Mouse (Mus musculus): ENCODE results near the gene Gm45785. TPM values are rescaled to one million over a fixed set of nuclear protein-coding genes. Genes with fewer than 3 reads are reported as not detected.
"Not testable (repeated sequence)": the region's sequence is repeated elsewhere in the genome, so short reads cannot be mapped to it uniquely, and the experiment has no call there.

Gene Gm45785
- polyA plus RNA-seq (2011; ENCODE audit: insufficient read length, low read depth, missing spikeins), result not detected in 2 replicates

DNA sequence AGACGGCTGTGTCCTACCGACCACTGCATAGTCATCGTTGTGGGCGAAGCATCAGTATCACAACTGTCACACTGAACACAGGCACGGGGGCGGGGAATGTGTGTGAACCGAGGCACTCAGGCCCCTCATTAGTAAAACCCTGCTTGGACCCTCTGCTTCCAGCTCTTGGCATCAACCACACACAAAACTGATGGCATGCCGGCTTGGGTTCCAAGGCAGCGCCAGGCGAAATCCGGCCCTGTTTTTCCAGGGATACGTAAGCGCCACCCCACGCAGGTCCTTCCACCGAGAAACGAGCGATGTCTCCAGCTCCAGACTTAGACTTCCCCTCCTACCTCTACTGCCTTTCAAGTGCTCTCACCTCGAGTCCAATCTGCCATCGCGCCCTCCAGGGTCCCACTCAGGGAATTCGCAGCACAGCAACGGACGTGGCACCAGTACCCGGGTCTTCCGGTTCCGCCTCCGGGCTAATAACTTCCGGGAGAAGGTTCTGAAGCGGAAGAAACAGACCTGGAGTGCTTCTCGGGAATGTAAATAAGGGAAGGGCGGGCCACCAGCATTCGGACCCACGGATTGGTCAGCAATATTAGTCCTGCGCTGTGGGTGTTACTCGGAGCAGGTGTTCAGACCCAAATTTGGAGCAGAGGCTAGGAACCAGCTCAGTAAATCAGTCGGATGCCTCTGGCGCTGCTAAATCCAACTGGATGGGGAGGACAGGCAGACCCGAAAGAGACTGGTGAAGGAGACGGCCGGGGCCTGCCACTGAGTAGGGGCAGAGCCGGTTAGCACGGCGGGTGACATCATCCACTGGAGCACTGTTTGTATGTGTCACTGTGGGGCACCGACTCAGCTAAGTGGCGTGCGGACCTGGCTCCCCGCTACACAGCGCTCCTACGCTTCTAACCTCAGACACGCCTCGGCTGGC is at the start of gene Gm45785:
Gm45785 (minus strand) TSS at position 472 of the 925 bp plus-strand sequence.
- Histone ChIP-seq H3K4me1 (ENCODE audit: control insufficient read depth, insufficient read depth, low read length) (0 out of 2 replicates have a peak, but pooled peaks cover 4% of the 10 kb centered on the region), H3K4me3 (ENCODE audit: insufficient read depth, low read length) (peak within 1 kb of the TSS; percentile 80), H3K27ac (ENCODE audit: insufficient read depth, low read length) (peak within 1 kb of the TSS; percentile 78)
- TF ChIP-seq POLR2A (IDR thresholded peaks at IDR 0.05; ENCODE audit: low read depth, low read length) (peak; percentile 80), CTCF (IDR thresholded peaks at IDR 0.05; ENCODE audit: borderline replicate concordance, insufficient read depth, low read length) (no peak)

- no peak overlapping the region for H3K27ac ChIP-seq (ENCODE audit: insufficient read depth, low read length)
- TF ChIP-seq POLR2A (IDR thresholded peaks at IDR 0.05; ENCODE audit: low read depth, low read length) (no peak), CTCF (IDR thresholded peaks at IDR 0.05; ENCODE audit: borderline replicate concordance, insufficient read depth, low read length) (no peak)
- no peaks in the 10 kb centered on the region for H3K4me1 ChIP-seq (ENCODE audit: control insufficient read depth, insufficient read depth, low read length)
- H3K4me3 ChIP-seq (ENCODE audit: insufficient read depth, low read length), result no peak overlapping the region
These were observed 49.5 kb upstream of the Gm45785 start for GRCm38 (mm10) chr7:140905642-140906081.

DNA sequence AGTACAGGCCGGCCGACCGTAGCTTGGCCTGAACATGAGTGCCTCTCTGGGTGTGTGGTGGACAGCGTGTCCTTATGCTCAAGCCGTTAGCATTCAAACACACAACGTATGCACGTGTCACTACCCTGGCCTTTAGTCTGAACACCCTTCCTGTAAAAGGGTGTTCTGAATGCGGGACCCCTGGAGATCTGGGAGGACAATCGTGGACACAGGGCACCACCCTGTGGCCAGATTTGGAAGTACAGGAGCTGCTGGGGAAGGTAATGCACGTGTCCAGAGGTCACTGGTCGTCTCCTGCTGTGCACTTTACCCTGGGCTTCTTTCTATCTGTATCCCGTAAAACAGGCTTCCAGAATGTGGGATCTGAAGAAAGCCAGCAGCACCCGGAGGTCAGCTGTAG is 47.1 kb upstream of the Gm45785 start:
- H3K4me1 ChIP-seq (ENCODE audit: control insufficient read depth, insufficient read depth, low read length), result no peaks in the 10 kb centered on the region
- no peak overlapping the region for H3K27ac ChIP-seq (ENCODE audit: insufficient read depth, low read length)
- TF ChIP-seq CTCF (IDR thresholded peaks at IDR 0.05; ENCODE audit: borderline replicate concordance, insufficient read depth, low read length) (peak; percentile 85), POLR2A (IDR thresholded peaks at IDR 0.05; ENCODE audit: low read depth, low read length) (no peak)
- no peak overlapping the region for H3K4me3 ChIP-seq (ENCODE audit: insufficient read depth, low read length)

GRCm38 (mm10) chr7:140902036-140902875 is 46.1 kb upstream of the Gm45785 start:
- no peak overlapping the region for H3K4me3 ChIP-seq (ENCODE audit: insufficient read depth, low read length)
- TF ChIP-seq CTCF (IDR thresholded peaks at IDR 0.05; ENCODE audit: borderline replicate concordance, insufficient read depth, low read length) (no peak), POLR2A (IDR thresholded peaks at IDR 0.05; ENCODE audit: low read depth, low read length) (no peak)
- H3K4me1 ChIP-seq (ENCODE audit: control insufficient read depth, insufficient read depth, low read length), result no peaks in the 10 kb centered on the region
- H3K27ac ChIP-seq (ENCODE audit: insufficient read depth, low read length), result no peak overlapping the region

GRCm38 (mm10) chr7:140900220-140900619 is 44.1 kb upstream of the Gm45785 start, which contains the start of gene Cox8b:
Gene Cox8b (minus strand): TSS chr7:140900446.
- TF ChIP-seq CTCF (IDR thresholded peaks at IDR 0.05; ENCODE audit: borderline replicate concordance, insufficient read depth, low read length), result no peak
- no peak for TF ChIP-seq POLR2A (IDR thresholded peaks at IDR 0.05; ENCODE audit: low read depth, low read length)
- no peak within 1 kb of the TSS for H3K4me3 ChIP-seq (ENCODE audit: insufficient read depth, low read length)
- H3K27ac ChIP-seq (ENCODE audit: insufficient read depth, low read length), result no peak within 1 kb of the TSS
- no peaks in the 10 kb centered on the region for H3K4me1 ChIP-seq (ENCODE audit: control insufficient read depth, insufficient read depth, low read length)

DNA sequence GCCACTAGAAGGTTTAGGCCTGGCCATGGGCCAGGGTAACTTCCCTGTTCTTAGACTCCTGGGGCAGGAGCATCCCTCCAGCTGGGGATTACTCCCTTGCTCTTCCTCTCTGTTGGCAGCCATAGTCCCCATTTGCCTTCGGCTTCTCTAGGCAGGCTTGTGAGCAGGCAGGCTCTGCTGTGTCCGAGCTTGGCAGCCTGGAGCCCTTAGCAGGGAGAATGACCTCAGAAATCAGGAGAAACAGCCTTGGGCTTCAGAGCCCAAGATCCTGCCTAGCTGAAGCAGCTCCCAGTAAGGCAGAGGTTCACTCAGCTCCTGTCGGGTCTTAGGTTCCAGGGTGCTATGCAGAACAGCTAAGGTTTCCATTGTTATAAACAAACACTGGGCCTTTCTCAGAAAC is 43.0 kb upstream of the Gm45785 start:
- no peak overlapping the region for H3K4me3 ChIP-seq (ENCODE audit: insufficient read depth, low read length)
- H3K4me1 ChIP-seq (ENCODE audit: control insufficient read depth, insufficient read depth, low read length), result no peaks in the 10 kb centered on the region
- TF ChIP-seq CTCF (IDR thresholded peaks at IDR 0.05; ENCODE audit: borderline replicate concordance, insufficient read depth, low read length), result no peak
- no peak for TF ChIP-seq POLR2A (IDR thresholded peaks at IDR 0.05; ENCODE audit: low read depth, low read length)

GRCm38 (mm10) chr7:140897863-140898262 is 41.7 kb upstream of the Gm45785 start:
- H3K4me3 ChIP-seq (ENCODE audit: insufficient read depth, low read length), result no peak overlapping the region
- TF ChIP-seq POLR2A (IDR thresholded peaks at IDR 0.05; ENCODE audit: low read depth, low read length) (no peak), CTCF (IDR thresholded peaks at IDR 0.05; ENCODE audit: borderline replicate concordance, insufficient read depth, low read length) (no peak)
- H3K27ac ChIP-seq (ENCODE audit: insufficient read depth, low read length), result no peak overlapping the region
- no peaks in the 10 kb centered on the region for H3K4me1 ChIP-seq (ENCODE audit: control insufficient read depth, insufficient read depth, low read length)

More for the DNA sequence above, 43.0 kb upstream of the Gm45785 start:
- H3K27ac ChIP-seq (ENCODE audit: insufficient read depth, low read length), result no peak overlapping the region

DNA sequence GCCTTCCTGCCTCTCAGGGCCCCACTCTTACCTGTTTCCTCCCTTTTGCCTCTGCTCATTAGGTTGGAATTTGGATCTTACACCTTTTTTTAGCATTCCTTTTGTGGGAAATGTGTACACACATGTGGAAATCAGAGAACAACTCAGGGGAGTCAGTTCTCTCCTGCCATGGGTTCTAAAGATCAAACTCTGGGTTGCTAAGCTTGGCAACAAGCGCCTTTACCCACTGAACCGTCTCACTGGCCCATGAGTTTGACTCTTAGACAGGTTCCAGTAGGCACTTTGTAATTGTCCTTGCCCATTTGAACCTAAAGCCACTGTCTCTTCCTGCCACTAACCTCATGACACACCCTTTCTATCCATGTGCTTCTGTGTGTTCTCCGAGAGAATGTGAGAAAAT is 38.5 kb upstream of the Gm45785 start:
- TF ChIP-seq POLR2A (IDR thresholded peaks at IDR 0.05; ENCODE audit: low read depth, low read length) (no peak), CTCF (IDR thresholded peaks at IDR 0.05; ENCODE audit: borderline replicate concordance, insufficient read depth, low read length) (no peak)
- no peak overlapping the region for H3K27ac ChIP-seq (ENCODE audit: insufficient read depth, low read length)
- no peak overlapping the region for H3K4me3 ChIP-seq (ENCODE audit: insufficient read depth, low read length)
- H3K4me1 ChIP-seq (ENCODE audit: control insufficient read depth, insufficient read depth, low read length), result no peaks in the 10 kb centered on the region

- Histone ChIP-seq H3K4me1 (ENCODE audit: control insufficient read depth, insufficient read depth, low read length) (no peaks in the 10 kb centered on the region), H3K27ac (ENCODE audit: insufficient read depth, low read length) (no peak overlapping the region), H3K4me3 (ENCODE audit: insufficient read depth, low read length) (no peak overlapping the region)
- TF ChIP-seq CTCF (IDR thresholded peaks at IDR 0.05; ENCODE audit: borderline replicate concordance, insufficient read depth, low read length), result no peak
- TF ChIP-seq POLR2A (IDR thresholded peaks at IDR 0.05; ENCODE audit: low read depth, low read length), result no peak
These were observed 37.9 kb upstream of the Gm45785 start for GRCm38 (mm10) chr7:140894031-140894430.

- H3K4me3 ChIP-seq (ENCODE audit: insufficient read depth, low read length); H3K4me1 ChIP-seq (ENCODE audit: control insufficient read depth, insufficient read depth, low read length); H3K27ac ChIP-seq (ENCODE audit: insufficient read depth, low read length): not testable (repeated sequence)
These were observed 34.5 kb upstream of the Gm45785 start for GRCm38 (mm10) chr7:140890636-140891035.
